Mouse (Mus musculus) frontal cortex, postnatal 25 days (tissue): Measurements from ENCODE around the gene Selplg.

ENCODE experiments used
- DNase-seq, 2 experiments: peaks; one replicate each; pipeline ENCODE4 v3.0.0; 2022; ENCODE audit warnings: low spot score in 2 of 2

Gene Selplg

GRCm38 (mm10) chr5:113854494-113854893 is 22.1 kb upstream of the Selplg start:
- peak; percentile 72 to 79 for DNase-seq

GRCm38 (mm10) chr5:113853541-113853940 is 21.1 kb upstream of the Selplg start:
- no peak for DNase-seq

GRCm38 (mm10) chr5:113852463-113852862 is 20.0 kb upstream of the Selplg start:
- DNase-seq: no peak

- DNase-seq: no peak
Measured at GRCm38 (mm10) chr5:113850680-113851230, 18.3 kb upstream of the Selplg start.

GRCm38 (mm10) chr5:113847636-113848035 is 15.2 kb upstream of the Selplg start:
- DNase-seq: no peak

- DNase-seq: no peak
Measured at GRCm38 (mm10) chr5:113846656-113847055, 14.2 kb upstream of the Selplg start.

- no peak for DNase-seq
Measured at GRCm38 (mm10) chr5:113845627-113846026, 13.2 kb upstream of the Selplg start.

GRCm38 (mm10) chr5:113844721-113845120 is 12.3 kb upstream of the Selplg start:
- peak; percentile 46 to 66 for DNase-seq

GRCm38 (mm10) chr5:113844106-113844505 is 11.7 kb upstream of the Selplg start:
- no peak for DNase-seq

- DNase-seq: no peak
Measured at GRCm38 (mm10) chr5:113842906-113843305, 10.5 kb upstream of the Selplg start.

GRCm38 (mm10) chr5:113842244-113842643 is 9.8 kb upstream of the Selplg start:
- no peak for DNase-seq

GRCm38 (mm10) chr5:113841243-113842225 is 9.1 kb upstream of the Selplg start:
- DNase-seq: no peak

GRCm38 (mm10) chr5:113840443-113840842 is 8.0 kb upstream of the Selplg start:
- DNase-seq: no peak

- no peak for DNase-seq
Measured at GRCm38 (mm10) chr5:113836961-113837360, 4.5 kb upstream of the Selplg start.

- DNase-seq: no peak
Measured at GRCm38 (mm10) chr5:113833316-113833947, 988 bp upstream of the Selplg start.

GRCm38 (mm10) chr5:113831741-113832140 is 703 bp downstream of the Selplg start:
- no peak for DNase-seq

GRCm38 (mm10) chr5:113830796-113831195 is 1.6 kb downstream of the Selplg start:
- no peak for DNase-seq

GRCm38 (mm10) chr5:113830292-113830643 is 2.2 kb downstream of the Selplg start:
- DNase-seq: no peak

GRCm38 (mm10) chr5:113829566-113830291 is 2.7 kb downstream of the Selplg start:
- no peak for DNase-seq

- no peak for DNase-seq
Measured at GRCm38 (mm10) chr5:113828481-113828880, 4.0 kb downstream of the Selplg start.

- no peak for DNase-seq
Measured at GRCm38 (mm10) chr5:113827991-113828411, 4.4 kb downstream of the Selplg start.

GRCm38 (mm10) chr5:113826619-113827018 is 5.8 kb downstream of the Selplg start:
- DNase-seq: no peak
